Mouse (Mus musculus) sigmoid colon, adult 10 weeks (tissue): Measurements from ENCODE around the gene Mrm3. TPM values are rescaled to one million over a fixed set of nuclear protein-coding genes. Genes with fewer than 3 reads are reported as not detected.

Source experiments
- polyA plus RNA-seq: library from polyadenylated mRNA; stranded (reverse); fragments of 350-450 nt; fragmentation: Illumina TruSeq; extraction: RNeasy Lipid Tissue Mini Kit (QIAGEN cat#74804); gene quantifications from one replicate; pipeline ENCODE4 v1.2.3, GENCODE M21; 2014; ENCODE audit warnings: low read depth, low replicate concordance

The Mrm3 gene
- 1.5 TPM for polyA plus RNA-seq

DNA sequence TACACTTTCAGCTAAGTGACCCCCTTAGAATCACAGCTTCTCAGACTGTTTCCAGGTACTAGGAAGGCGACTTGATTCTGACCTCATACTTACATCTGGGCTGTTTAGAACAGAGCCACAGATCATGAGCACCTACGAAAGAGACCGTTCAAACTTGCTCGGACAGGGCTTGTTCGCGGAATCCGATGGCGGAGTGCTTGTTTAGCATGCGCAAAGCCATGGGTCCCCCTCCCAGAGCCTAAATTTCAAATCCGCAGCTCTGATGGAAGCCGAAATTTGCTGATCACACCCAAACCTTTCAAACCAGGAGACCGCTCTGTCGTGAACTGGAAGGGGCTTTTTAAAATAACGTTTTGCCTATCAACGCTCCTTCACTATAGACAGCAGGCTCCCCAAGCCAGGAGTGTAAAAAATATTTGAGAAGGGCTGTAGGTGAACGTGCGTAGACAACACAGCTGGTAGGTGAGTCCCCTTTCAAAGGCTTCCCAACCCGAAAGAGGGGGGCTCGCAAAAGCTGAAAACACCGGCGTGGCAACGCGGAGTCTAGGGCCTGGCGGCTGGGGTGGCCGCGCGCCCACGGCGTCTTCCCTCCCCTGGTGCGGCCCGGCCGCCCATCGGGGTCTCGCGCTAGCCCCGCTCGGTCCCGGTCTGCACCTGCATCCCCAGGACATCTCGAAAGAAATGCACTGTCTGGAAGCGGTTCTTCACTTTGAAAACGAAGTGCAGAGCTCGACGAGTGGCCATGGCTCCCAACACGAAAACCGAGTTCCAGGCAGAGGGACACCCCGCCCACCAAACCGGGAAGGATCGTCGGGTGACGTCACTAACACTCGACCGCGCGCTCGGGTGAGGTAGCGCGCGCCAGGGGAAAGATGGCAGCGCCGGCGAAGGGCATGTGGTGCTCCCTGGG lies at the start of gene Mrm3, which contains the start of gene Glod4:
Gene Mrm3 (plus strand): TSS at position 815 of the 910 bp plus-strand sequence.
Gene Glod4 (minus strand): TSS at position 825 of the 910 bp plus-strand sequence.

DNA sequence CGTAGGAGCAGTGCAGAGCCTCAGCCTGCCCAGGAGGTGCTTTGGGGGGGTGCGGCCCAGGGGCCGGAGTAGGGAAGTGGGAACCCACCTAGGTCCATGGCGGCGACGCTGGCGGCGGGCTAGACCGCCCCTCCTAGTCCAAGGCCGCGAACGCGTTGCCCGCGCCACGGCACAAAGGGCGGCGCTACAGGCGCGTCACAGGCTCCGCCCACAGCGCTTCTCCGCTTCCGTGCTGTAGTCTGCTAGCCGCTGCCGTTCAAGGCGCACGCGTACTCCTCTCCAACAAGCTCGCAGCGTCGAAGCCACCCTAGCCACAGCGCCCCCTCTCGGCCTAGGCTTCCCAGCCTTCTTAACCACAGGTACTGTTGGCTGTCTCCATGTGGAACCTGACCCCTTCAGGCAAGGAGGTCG lies 26.1 kb upstream of the Mrm3 start, which contains the start of the genes Dbil5 and Gemin4:
Gene Dbil5 (plus strand): TSS at position 219 of the 411 bp plus-strand sequence.
Gene Gemin4 (minus strand): TSS at position 275 of the 411 bp plus-strand sequence.

Other genes starting within 250 kb of the Mrm3 start
- 0.69 TPM for gene 1700016K19Rik, start 243.8 kb upstream of the Mrm3 start, polyA plus RNA-seq
- 68.5 TPM for gene Rflnb, start 215.9 kb upstream of the Mrm3 start, polyA plus RNA-seq
- gene Vps53, start 64.1 kb upstream of the Mrm3 start, polyA plus RNA-seq = 55.6 TPM
- gene Fam57a, start 64.0 kb upstream of the Mrm3 start, polyA plus RNA-seq = 22.2 TPM
- gene Dbil5, start 26.1 kb upstream of the Mrm3 start, polyA plus RNA-seq = not detected
- gene Gemin4, start 26.1 kb upstream of the Mrm3 start, polyA plus RNA-seq = 2.9 TPM
- 118 TPM for gene Glod4, start within 50 bp of the Mrm3 start, polyA plus RNA-seq
- 2.5 TPM for gene Nxn, start 155.4 kb downstream of the Mrm3 start, polyA plus RNA-seq
- gene Timm22, start 163.2 kb downstream of the Mrm3 start, polyA plus RNA-seq = 4.8 TPM